Mouse (Mus musculus): Measurements from ENCODE around the gene Sytl4.

- TF ChIP-seq CTCF (IDR thresholded peaks at IDR 0.05; ENCODE audit: control insufficient read depth, insufficient read depth, insufficient replicate concordance, low read depth, low read length) (no peak), POLR2A (IDR thresholded peaks at IDR 0.05; ENCODE audit: control insufficient read depth, low read depth, low read length) (no peak)
Measured at GRCm38 (mm10) chrX:133954661-133955060, 27.0 kb downstream of the Sytl4 start.
